Mouse (Mus musculus) frontal cortex, adult (tissue): Measurements from ENCODE around the gene Adgre1.
A peak's percentile ranks its signal among the peaks of the same experiment; 100 is the strongest.
"Not testable (repeated sequence)": the region's sequence is repeated elsewhere in the genome, so short reads cannot be mapped to it uniquely, and the experiment has no call there.

Experiments
- ATAC-seq: cut with Nextera tagmentation; 2 replicates; pipeline ENCODE4 v1.9.2; 2017; ENCODE audit warnings: mild to moderate bottlenecking, moderate library complexity, mixed read lengths; ENCODE audit not compliant: low TSS enrichment

The Adgre1 gene

DNA sequence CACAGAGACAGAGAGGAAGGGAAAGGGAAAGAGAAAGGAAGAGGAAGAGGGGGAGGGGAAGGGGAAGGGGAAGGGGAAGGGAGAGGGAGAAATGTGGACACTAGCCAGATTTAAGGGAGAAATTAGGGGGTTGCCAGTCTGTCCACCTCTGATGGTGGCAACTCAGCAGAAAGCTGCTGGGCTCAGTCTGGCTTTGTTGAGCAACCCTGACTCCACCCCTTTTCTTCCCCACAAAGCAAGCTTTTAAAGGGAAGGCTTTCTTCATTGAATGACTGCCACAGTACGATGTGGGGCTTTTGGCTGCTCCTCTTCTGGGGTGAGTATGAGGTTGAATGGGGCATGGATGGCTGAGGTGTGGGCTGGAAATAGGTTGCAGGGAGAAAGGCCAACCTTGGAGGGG lies at the start of gene Adgre1:
Adgre1 (plus strand) TSS at position 251 of the 400 bp plus-strand sequence.
- ATAC-seq, result no peak

DNA sequence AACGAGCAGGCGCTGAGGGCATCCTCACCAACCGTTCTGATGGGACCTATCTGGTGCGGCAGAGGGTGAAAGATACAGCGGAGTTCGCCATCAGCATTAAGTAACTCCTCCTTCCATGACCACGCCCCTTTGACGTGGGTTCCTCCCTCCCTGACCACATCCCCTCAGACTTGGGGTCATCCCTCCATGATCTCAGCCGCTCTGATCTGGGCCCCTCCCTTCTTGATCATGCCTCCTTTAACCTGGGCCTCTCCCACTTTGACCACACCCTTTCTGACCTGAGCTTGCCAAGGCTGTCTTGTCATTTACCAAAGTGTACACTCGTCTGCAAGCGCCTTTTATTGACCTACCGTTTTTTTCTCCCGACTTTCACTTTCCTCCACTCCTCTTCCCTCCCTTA lies 46.7 kb upstream of the Adgre1 start:
- ATAC-seq, result no peak

DNA sequence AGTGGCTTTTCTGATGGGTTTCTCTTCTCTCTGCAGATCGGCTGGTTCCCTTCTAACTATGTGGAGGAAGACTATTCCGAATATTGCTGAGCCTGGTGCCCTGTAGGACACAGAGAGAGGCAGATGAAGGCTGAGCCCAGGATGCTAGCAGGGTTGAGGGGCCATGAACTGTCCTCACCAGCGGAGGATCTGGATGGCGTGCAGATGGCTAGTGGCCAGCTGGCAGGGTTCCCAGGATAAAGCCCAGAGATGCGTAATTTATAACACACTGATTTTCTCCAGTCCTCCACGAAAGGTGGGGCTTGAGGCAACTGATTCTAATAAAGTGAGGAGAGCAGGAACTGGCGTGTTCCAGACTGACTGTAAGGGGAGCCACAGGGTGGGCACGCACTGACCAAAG lies 30.9 kb upstream of the Adgre1 start:
- ATAC-seq, result no peak

DNA sequence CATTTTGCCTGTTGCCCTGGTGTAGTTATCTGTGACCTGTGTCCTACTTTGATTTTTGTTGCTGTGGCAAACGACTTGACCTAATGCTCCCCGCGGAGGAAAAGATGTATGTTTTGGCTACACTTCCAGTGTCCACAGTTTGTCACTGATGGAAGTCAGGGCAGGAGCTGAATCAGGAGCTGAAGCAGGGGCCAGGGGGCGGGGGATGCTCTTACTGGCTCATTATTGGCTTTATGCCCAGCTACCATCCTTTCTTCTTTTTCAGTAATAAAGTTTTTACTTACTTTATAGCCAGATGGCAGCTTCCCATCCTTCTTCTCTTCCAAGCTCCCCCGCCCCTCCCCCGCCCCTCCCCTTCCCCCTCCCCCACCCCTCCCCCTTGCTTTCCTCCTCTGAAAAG lies 29.5 kb upstream of the Adgre1 start:
- no peak for ATAC-seq

- ATAC-seq, result no peak
Measured at GRCm38 (mm10) chr17:57330993-57331392, 27.5 kb upstream of the Adgre1 start.

- ATAC-seq, result no peak
Measured at GRCm38 (mm10) chr17:57332241-57332640, 26.2 kb upstream of the Adgre1 start.

GRCm38 (mm10) chr17:57334001-57334760 lies 24.3 kb upstream of the Adgre1 start:
- no peak for ATAC-seq

- ATAC-seq, result peak; percentile 51
Measured at GRCm38 (mm10) chr17:57334761-57335150, 23.7 kb upstream of the Adgre1 start.

- not testable (repeated sequence) for ATAC-seq
Measured at GRCm38 (mm10) chr17:57335194-57335593, 23.3 kb upstream of the Adgre1 start.

DNA sequence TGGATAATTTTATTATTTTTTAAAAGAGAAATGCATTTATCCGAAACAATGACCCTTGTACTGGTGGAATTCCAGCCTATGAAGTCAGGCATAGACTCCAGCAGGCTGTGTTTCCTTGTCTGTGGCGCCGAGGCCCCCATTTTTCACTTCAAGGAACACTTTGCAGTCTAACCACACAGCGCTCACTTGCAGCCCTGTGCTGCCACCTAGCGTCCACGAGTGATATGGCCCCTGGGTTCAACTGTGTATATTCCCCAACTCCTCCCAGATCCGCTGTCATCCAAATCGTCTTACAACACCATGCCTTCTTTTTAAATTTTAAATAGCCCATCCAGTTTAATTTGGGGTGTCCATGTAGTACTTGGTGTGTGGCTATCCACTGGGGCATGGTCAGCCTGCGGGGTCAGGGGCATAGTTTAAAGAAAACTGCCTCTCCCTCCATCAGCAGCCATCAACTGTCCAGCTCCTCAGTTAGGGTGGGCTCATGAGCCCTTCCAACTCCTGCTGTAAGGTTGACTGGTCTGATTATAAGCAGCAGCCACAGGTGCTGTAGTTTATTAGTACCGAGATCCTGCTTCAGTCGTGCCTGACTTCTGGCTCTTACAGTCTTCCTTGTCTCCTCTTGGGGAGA lies 22.7 kb upstream of the Adgre1 start:
- ATAC-seq, result peak; percentile 95

DNA sequence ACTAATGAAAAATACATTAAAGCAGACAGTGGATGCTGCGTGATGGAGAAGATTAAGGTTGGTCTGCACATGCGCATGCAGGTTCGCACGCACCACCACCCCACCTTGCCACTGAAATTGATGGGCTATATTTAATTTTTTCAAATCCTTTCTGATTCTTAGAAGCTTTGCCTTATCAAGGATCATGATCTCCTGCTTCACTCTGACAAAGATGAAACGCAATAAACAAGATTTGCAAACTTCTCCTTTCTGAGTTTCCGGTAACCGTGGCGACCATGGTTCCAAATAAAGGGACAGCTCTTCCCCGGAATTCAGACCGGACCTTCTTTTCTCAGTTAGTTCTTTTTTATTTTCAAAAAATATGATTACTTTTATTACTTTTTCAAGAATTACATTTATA lies 20.5 kb upstream of the Adgre1 start:
- no peak for ATAC-seq

DNA sequence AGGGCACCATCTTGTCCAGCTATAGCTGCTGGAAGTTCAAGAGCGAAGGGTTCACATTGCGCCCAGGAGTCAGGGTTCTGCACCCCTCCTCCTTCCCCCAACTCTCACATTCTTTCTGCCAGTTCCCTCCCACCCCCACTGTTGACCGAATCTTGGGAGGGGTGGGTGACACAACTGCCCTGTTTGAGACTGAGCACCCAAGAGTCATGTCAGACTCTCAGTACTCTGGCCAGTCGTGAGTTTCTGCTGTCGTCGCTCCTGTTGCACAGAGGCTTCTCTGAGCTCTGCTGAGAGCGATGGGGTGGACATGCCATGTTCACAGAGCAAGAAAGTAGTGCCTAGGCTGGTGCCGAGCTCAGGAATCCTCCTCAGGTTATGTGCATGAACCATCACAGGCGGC lies 19.2 kb upstream of the Adgre1 start:
- ATAC-seq, result no peak

- ATAC-seq, result no peak
Measured at GRCm38 (mm10) chr17:57341568-57341967, 16.9 kb upstream of the Adgre1 start.

GRCm38 (mm10) chr17:57344029-57344707 lies 14.3 kb upstream of the Adgre1 start:
- ATAC-seq, result no peak

DNA sequence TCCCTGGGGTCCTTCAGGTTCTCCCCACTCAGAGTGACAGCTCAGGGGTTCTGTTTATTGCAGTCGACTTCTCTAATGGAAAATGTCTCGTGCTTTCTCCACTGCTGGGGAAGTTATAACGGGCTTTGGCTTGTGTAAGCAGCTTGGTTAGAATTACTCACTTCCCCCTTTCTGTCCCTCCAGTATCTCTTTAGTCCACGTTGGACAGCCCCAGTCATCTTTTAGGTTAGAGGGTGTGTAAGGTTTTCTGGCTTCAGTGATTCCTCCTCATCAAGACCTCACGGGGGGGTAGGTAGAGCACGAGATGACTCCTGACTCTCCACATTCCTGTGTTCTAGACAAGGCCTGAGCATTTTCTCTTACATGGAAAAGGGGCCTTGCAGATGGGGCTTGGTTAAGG lies 11.5 kb upstream of the Adgre1 start:
- no peak; the same call in 1 of the 2 replicates for ATAC-seq

- no peak for ATAC-seq
Measured at GRCm38 (mm10) chr17:57347781-57348180, 10.7 kb upstream of the Adgre1 start.

DNA sequence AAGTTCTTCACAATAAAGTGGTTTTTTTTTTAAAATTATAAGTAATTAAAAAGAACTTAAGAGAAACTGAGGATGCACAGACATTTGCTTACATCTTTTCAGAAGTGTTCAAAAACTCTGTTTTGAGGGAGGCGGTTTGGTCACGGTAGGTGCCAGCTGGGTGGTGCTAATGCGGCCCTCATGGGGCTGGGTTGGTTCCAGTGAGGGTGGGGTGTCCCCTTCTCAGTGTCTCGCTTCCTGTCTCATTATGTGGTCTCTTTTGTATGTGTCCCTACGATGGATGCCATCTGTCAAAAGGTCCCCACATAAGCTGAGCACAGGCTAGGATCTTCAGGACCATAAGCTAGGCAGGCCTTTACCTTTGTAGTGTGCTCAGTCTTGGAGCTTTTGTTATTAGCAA lies 9.4 kb upstream of the Adgre1 start:
- no peak for ATAC-seq

GRCm38 (mm10) chr17:57350212-57350611 lies 8.3 kb upstream of the Adgre1 start:
- no peak for ATAC-seq

DNA sequence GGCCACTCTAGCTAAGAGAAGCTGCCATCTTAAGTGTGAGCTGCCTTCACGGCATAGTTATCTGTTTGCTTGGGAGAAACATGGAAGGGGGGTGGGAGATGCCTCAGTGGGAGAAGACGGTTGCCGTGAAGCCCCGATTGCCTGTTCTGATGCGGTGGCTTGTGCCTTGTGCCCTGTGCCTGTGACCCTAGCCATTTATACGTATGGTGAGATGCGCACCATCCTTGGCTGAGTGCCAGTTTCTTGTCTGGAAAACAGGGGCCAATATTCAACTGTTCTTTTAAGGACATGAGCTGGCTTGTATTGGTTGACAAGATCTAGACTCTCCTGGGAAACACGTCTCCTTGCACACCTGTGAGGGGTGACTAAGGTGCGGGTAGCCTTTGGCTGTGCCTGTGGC lies 7.4 kb upstream of the Adgre1 start:
- ATAC-seq, result no peak

GRCm38 (mm10) chr17:57359485-57360241 lies 1.2 kb downstream of the Adgre1 start:
- peak; percentile 57; the same call in 1 of the 2 replicates for ATAC-seq
